23 mouse cellular contexts compared by ENCODE assay signal in genomic region chr5:30518547-30518946, GRCm38 (mm10). TPM values are rescaled to one million over a fixed set of nuclear protein-coding genes. Genes with fewer than 3 reads are reported as not detected.
DNase-seq lines count a peak whose midpoint lies in the region; ATAC-seq and TF ChIP-seq lines count a peak whose summit lies in the region.
"Had no signal": no experiment of that assay in that cellular context is flagged by ENCODE, and none has a peak within 500 bp of the region (broad histone marks: within the 10 kb centered on the region; RNA-seq: fewer than 3 reads in every experiment).

No protein-coding gene starts in this region.

- 65% methylated on average over 6 of the region's 6 CpGs for WGBS in intestine, embryonic 14.5 days
- WGBS in intestine, postnatal 0 days: 65% methylated on average over 6 of the region's 6 CpGs
- WGBS in limb, embryonic 13.5 days: 49% methylated on average over 6 of the region's 6 CpGs
- WGBS in liver, embryonic 16.5 days (ENCODE audit: insufficient replicate concordance): 31% methylated on average over 6 of the region's 6 CpGs
- 79% methylated on average over 6 of the region's 6 CpGs for WGBS in forebrain, embryonic 16.5 days

- peak overlapping the region; percentile 85 for H3K27ac ChIP-seq in intestine, embryonic 14.5 days (ENCODE audit: low read depth)
- no peak overlapping the region for H3K27ac ChIP-seq in intestine, postnatal 0 days (ENCODE audit: low read depth, low read length)
- H3K27ac ChIP-seq in limb, embryonic 13.5 days: peak overlapping the region; percentile 33; the same call in 1 of the 2 replicates
- H3K27ac ChIP-seq in liver, embryonic 16.5 days (ENCODE audit: low read length): peak overlapping the region; percentile 42; the same call in 1 of the 2 replicates
- no peak overlapping the region for H3K27ac ChIP-seq in forebrain, embryonic 16.5 days (ENCODE audit: low read length)
- H3K27ac ChIP-seq: heart, embryonic 15.5 days; hindbrain, embryonic 15.5 days had no signal

- intact Hi-C loops in heart, postnatal 36 days (cut with DNase I): loop anchor here (5.0 kb wide), 1 partner anchor 69 kb away; the partner anchor contains the start of gene Kcnk3

- no peaks in the 10 kb centered on the region for H3K27me3 ChIP-seq in intestine, embryonic 14.5 days (replicated peaks; ENCODE audit: control insufficient read depth, insufficient read depth, low read length)
- no peaks in the 10 kb centered on the region for H3K27me3 ChIP-seq in intestine, postnatal 0 days (replicated peaks; ENCODE audit: control insufficient read depth, insufficient read depth, low read length)
- H3K27me3 ChIP-seq in limb, embryonic 13.5 days: no peaks in the 10 kb centered on the region
- no peaks in the 10 kb centered on the region for H3K27me3 ChIP-seq in liver, embryonic 16.5 days (ENCODE audit: control insufficient read depth, insufficient read depth, low read depth, low read length)
- H3K27me3 ChIP-seq in forebrain, embryonic 16.5 days (replicated peaks; ENCODE audit: control insufficient read depth, insufficient read depth, low read length): no peaks in the 10 kb centered on the region
- H3K27me3 ChIP-seq: heart, embryonic 15.5 days; hindbrain, embryonic 15.5 days had no signal

- peaks cover 28% of the 10 kb centered on the region for H3K4me1 ChIP-seq in intestine, embryonic 14.5 days (replicated peaks; ENCODE audit: control insufficient read depth, insufficient read depth, low read length)
- H3K4me1 ChIP-seq in intestine, postnatal 0 days (replicated peaks; ENCODE audit: control insufficient read depth, insufficient read depth, low read length): no peaks in the 10 kb centered on the region
- peaks cover 34% of the 10 kb centered on the region for H3K4me1 ChIP-seq in limb, embryonic 13.5 days
- peaks cover 10% of the 10 kb centered on the region; the same call in 1 of the 2 replicates for H3K4me1 ChIP-seq in liver, embryonic 16.5 days (ENCODE audit: control insufficient read depth, low read depth, low read length)
- peaks cover 14% of the 10 kb centered on the region; the same call in 1 of the 2 replicates for H3K4me1 ChIP-seq in forebrain, embryonic 16.5 days (replicated peaks; ENCODE audit: control insufficient read depth, insufficient read depth, low read length)

- H3K4me2 ChIP-seq in intestine, embryonic 14.5 days (ENCODE audit: low read length): no peak overlapping the region
- H3K4me2 ChIP-seq in intestine, postnatal 0 days (replicated peaks; ENCODE audit: low read depth): no peak overlapping the region
- H3K4me2 ChIP-seq in limb, embryonic 13.5 days (replicated peaks): no peak overlapping the region
- no peak overlapping the region for H3K4me2 ChIP-seq in liver, embryonic 16.5 days (ENCODE audit: low read depth, low read length)
- H3K4me2 ChIP-seq in forebrain, embryonic 16.5 days (ENCODE audit: low read length): no peak overlapping the region
- H3K4me2 ChIP-seq: heart, embryonic 15.5 days; hindbrain, embryonic 15.5 days had no signal

- H3K9ac ChIP-seq in intestine, embryonic 14.5 days (ENCODE audit: low read length): no peak overlapping the region
- no peak overlapping the region for H3K9ac ChIP-seq in intestine, postnatal 0 days (ENCODE audit: low read depth, low read length)
- H3K9ac ChIP-seq in limb, embryonic 13.5 days: no peak overlapping the region
- no peak overlapping the region for H3K9ac ChIP-seq in liver, embryonic 16.5 days (ENCODE audit: low read depth, low read length)
- H3K9ac ChIP-seq in forebrain, embryonic 16.5 days (replicated peaks; ENCODE audit: low read depth, low read length): no peak overlapping the region
- H3K9ac ChIP-seq: heart, embryonic 15.5 days; hindbrain, embryonic 15.5 days had no signal

- no peak for ATAC-seq in intestine, embryonic 14.5 days (replicated peaks; ENCODE audit: low FRiP score, low TSS enrichment, low read depth)
- no peak for ATAC-seq in intestine, postnatal 0 days
- ATAC-seq in limb, embryonic 13.5 days (ENCODE audit: low FRiP score, low read depth): no peak
- peak; percentile 87 for ATAC-seq in liver, embryonic 16.5 days (ENCODE audit: low read depth)
- no peak for ATAC-seq in forebrain, embryonic 16.5 days
- ATAC-seq: midbrain, embryonic 16.5 days had no signal

- no peaks in the 10 kb centered on the region for H3K9me3 ChIP-seq in intestine, embryonic 14.5 days (ENCODE audit: control insufficient read depth, low read length)
- no peaks in the 10 kb centered on the region for H3K9me3 ChIP-seq in intestine, postnatal 0 days (ENCODE audit: control insufficient read depth)
- H3K9me3 ChIP-seq in limb, embryonic 13.5 days: no peaks in the 10 kb centered on the region
- H3K9me3 ChIP-seq in liver, embryonic 16.5 days (replicated peaks; ENCODE audit: control insufficient read depth, low read length): no peaks in the 10 kb centered on the region
- no peaks in the 10 kb centered on the region for H3K9me3 ChIP-seq in forebrain, embryonic 16.5 days (ENCODE audit: control insufficient read depth, low read length)
- H3K9me3 ChIP-seq: heart, embryonic 15.5 days; hindbrain, embryonic 15.5 days had no signal

- H3K36me3 ChIP-seq in intestine, embryonic 14.5 days (ENCODE audit: control insufficient read depth, insufficient read depth, low read length): no peaks in the 10 kb centered on the region
- no peaks in the 10 kb centered on the region for H3K36me3 ChIP-seq in intestine, postnatal 0 days (ENCODE audit: control insufficient read depth, insufficient read depth)
- no peaks in the 10 kb centered on the region for H3K36me3 ChIP-seq in limb, embryonic 13.5 days
- no peaks in the 10 kb centered on the region for H3K36me3 ChIP-seq in liver, embryonic 16.5 days (ENCODE audit: control insufficient read depth, insufficient read depth)
- no peaks in the 10 kb centered on the region for H3K36me3 ChIP-seq in forebrain, embryonic 16.5 days (ENCODE audit: control insufficient read depth, insufficient read depth)
- H3K36me3 ChIP-seq: heart, embryonic 15.5 days; hindbrain, embryonic 15.5 days had no signal

- no peak for TF ChIP-seq CTCF in intestine, postnatal 0 days (IDR thresholded peaks at IDR 0.05; ENCODE audit: low read depth)

- no peak overlapping the region for H3K4me3 ChIP-seq in intestine, embryonic 14.5 days (ENCODE audit: low read depth, low read length)
- H3K4me3 ChIP-seq in intestine, postnatal 0 days (ENCODE audit: low read depth, low read length): no peak overlapping the region
- H3K4me3 ChIP-seq in limb, embryonic 13.5 days: no peak overlapping the region
- no peak overlapping the region for H3K4me3 ChIP-seq in liver, embryonic 16.5 days (ENCODE audit: low read depth, low read length)
- no peak overlapping the region for H3K4me3 ChIP-seq in forebrain, embryonic 16.5 days (replicated peaks; ENCODE audit: low read length)
- H3K4me3 ChIP-seq: erythroblast, embryonic 14.5 days; heart, embryonic 15.5 days; hindbrain, embryonic 15.5 days had no signal

- DNase-seq in intestine, embryonic 14.5 days (ENCODE audit: low spot score): no peak
- DNase-seq in c-Kit-positive CD71-positive TER-119-negative erythroid progenitor cells, embryonic 14.5 days (ENCODE audit: low read depth): peak; percentile 39
- no peak for DNase-seq in kidney, postnatal 10 days
- DNase-seq in heart, postnatal 36 days: no peak
- DNase-seq: cerebellum, adult 9-11 months; gastrocnemius, postnatal 25 days; kidney, adult 8-10 months; right cerebral cortex, postnatal 25 days had no signal

RNA-seq across cellular contexts. Expression of gene Cib4, which starts 27.1 kb away (rescaled TPM):
- not detected in 2 replicates for polyA plus RNA-seq in intestine, embryonic 14.5 days (2014; fragmentation: Nextera tagmentation; extraction: Ambion mirVana)
- not detected in 2 replicates for polyA plus RNA-seq in intestine, postnatal 0 days (2015; fragmentation: Nextera tagmentation; extraction: Ambion mirVana)
- polyA plus RNA-seq in limb, embryonic 13.5 days (2015; fragmentation: Nextera tagmentation; extraction: Ambion mirVana): 0.25 and 0.26 TPM in 2 replicates
- polyA plus RNA-seq in liver, embryonic 16.5 days (2015; fragmentation: Nextera tagmentation; extraction: Ambion mirVana): not detected in 2 replicates
- not detected in 2 replicates for polyA plus RNA-seq in forebrain, embryonic 16.5 days (2015; fragmentation: Nextera tagmentation; extraction: Ambion mirVana)
- not detected for total RNA-seq in heart, postnatal 36 days (2021)
- total RNA-seq: gastrocnemius, postnatal 25 days; layer of hippocampus, postnatal 25 days; left cerebral cortex, postnatal 25 days had no signal
- polyA plus RNA-seq: C2C12; erythroblast, embryonic 14.5 days; frontal cortex, adult 2 months; heart, embryonic 15.5 days; hindbrain, embryonic 15.5 days; midbrain, embryonic 16.5 days; neural tube, embryonic 11.5 days; thymus, postnatal 0 days had no signal

RNA-seq across cellular contexts. Expression of gene 1700001C02Rik, which starts 52.7 kb away (rescaled TPM):
- polyA plus RNA-seq in intestine, embryonic 14.5 days (2014; fragmentation: Nextera tagmentation; extraction: Ambion mirVana): not detected in 2 replicates
- polyA plus RNA-seq in intestine, postnatal 0 days (2015; fragmentation: Nextera tagmentation; extraction: Ambion mirVana): not detected in 2 replicates
- not detected in 2 replicates for polyA plus RNA-seq in limb, embryonic 13.5 days (2015; fragmentation: Nextera tagmentation; extraction: Ambion mirVana)
- not detected in 2 replicates for polyA plus RNA-seq in liver, embryonic 16.5 days (2015; fragmentation: Nextera tagmentation; extraction: Ambion mirVana)
- polyA plus RNA-seq in forebrain, embryonic 16.5 days (2015; fragmentation: Nextera tagmentation; extraction: Ambion mirVana): 0.71 and 0.94 TPM in 2 replicates
- not detected for total RNA-seq in heart, postnatal 36 days (2021)
- total RNA-seq: adrenal gland, adult 2 months; gastrocnemius, postnatal 25 days; left cerebral cortex, postnatal 25 days had no signal
- polyA plus RNA-seq: adrenal gland, adult 2 months; C2C12; erythroblast, embryonic 14.5 days; frontal cortex, adult 2 months; heart, embryonic 15.5 days; neural tube, embryonic 11.5 days had no signal

RNA-seq across cellular contexts. Expression of gene Otof, which starts 56.8 kb away (rescaled TPM):
- 1.2 and 1.3 TPM in 2 replicates for polyA plus RNA-seq in intestine, embryonic 14.5 days (2014; fragmentation: Nextera tagmentation; extraction: Ambion mirVana)
- polyA plus RNA-seq in intestine, postnatal 0 days (2015; fragmentation: Nextera tagmentation; extraction: Ambion mirVana): 0.05 and 0.09 TPM in 2 replicates
- polyA plus RNA-seq in limb, embryonic 13.5 days (2015; fragmentation: Nextera tagmentation; extraction: Ambion mirVana): 0.45 and 0.60 TPM in 2 replicates
- not detected in 2 replicates for polyA plus RNA-seq in liver, embryonic 16.5 days (2015; fragmentation: Nextera tagmentation; extraction: Ambion mirVana)
- polyA plus RNA-seq in forebrain, embryonic 16.5 days (2015; fragmentation: Nextera tagmentation; extraction: Ambion mirVana): 1.9 and 4.2 TPM in 2 replicates
- total RNA-seq in heart, postnatal 36 days (2021): not detected
- polyA plus RNA-seq: C2C12; erythroblast, embryonic 14.5 days had no signal

Comparison
In these comparisons a context has a peak if more than half of its experiments do, and no peak if none do; other contexts are left out.
1. H3K27ac ChIP-seq: peak in intestine, embryonic 14.5 days (single experiment), limb, embryonic 13.5 days (single experiment) and liver, embryonic 16.5 days (single experiment); none in intestine, postnatal 0 days (single experiment) and forebrain, embryonic 16.5 days (single experiment).